Mouse (Mus musculus): Measurements from ENCODE around the gene Mus81. TPM values are rescaled to one million over a fixed set of nuclear protein-coding genes. Genes with fewer than 3 reads are reported as not detected.

The Mus81 gene
- total and polyA plus RNA-seq, 3 experiments = 20.4 to 29.3 (median 28.8) TPM

DNA sequence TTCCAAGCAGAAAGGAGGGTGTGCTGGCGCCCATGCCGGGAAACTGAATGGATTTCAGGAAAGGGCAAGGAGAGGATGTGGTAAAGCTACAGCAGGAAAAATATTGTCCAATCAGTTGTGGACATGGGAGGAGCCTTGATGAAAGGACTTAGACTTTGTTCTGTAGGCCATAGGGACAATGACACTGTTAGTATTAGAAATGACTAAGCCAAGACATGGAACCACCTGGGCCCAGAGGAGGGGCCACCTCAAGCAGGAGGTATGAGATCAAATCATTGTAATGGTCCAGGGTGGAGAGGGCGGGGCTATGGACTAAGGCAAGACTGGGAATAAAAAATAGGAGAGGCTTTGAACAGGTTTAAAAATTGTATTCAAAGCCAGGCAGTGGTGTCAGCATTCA, 30.5 kb upstream of the Mus81 start:
- no peaks in the 10 kb centered on the region for H3K36me3 ChIP-seq (replicated peaks in 1 of 2; ENCODE audit: control insufficient read depth in 1 of 2, insufficient read depth in 1 of 2, low read length in 1 of 2)

DNA sequence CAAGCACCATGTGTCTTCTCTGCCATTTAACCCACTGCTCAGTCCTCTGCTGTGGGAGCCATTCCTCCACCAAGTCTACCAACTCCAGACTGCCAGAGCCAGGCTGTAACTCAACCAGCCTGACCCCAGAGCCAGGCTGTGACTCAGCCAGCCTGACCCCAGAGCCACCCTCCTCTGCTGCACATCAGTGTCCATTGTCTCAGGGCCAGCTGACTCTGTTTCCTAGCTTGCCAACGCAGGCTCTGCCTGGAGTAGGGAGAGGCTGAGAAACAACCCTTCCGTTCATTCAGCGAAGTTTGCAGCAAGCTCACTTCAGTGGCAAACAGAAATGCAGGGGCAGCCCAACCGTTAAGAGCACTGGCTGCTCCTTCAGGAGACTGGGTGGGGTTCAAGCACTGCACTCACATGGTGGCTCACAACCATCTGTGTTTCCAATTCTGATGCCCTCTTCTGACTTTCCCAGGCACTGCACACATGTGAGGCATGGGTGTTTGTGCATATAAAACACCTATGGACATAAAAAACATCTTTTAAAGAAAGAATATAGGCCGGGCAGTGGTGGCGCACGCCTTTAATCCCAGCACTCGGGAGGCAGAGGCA, 28.8 kb upstream of the Mus81 start:
- Histone ChIP-seq H3K27ac (ENCODE audit: insufficient read depth, low read depth) (no peak overlapping the region), H3K9me3 (replicated peaks; ENCODE audit: low read length) (no peaks in the 10 kb centered on the region), H3K27me3 (replicated peaks) (no peaks in the 10 kb centered on the region), H3K4me3 (replicated peaks in 1 of 3; ENCODE audit: low read depth in 2 of 3, low read length in 2 of 3, poor library complexity in 1 of 3) (no peak overlapping the region), H3K79me2 (replicated peaks; ENCODE audit: control insufficient read depth, extremely low read depth, insufficient read depth, poor library complexity, severe bottlenecking) (no peaks in the 10 kb centered on the region), H3K4me2 (ENCODE audit: insufficient read depth, low read depth, poor library complexity, severe bottlenecking) (no peak overlapping the region), H3K9ac (ENCODE audit: insufficient read depth, low read depth) (no peak overlapping the region), H3K4me1 (ENCODE audit: control insufficient read depth in 1 of 2, insufficient read depth in 2 of 2) (peaks cover 3 to 11% of the 10 kb centered on the region in 2 experiments; a peak in 3 of 4 replicates), H3K36me3 (replicated peaks in 1 of 2; ENCODE audit: control insufficient read depth in 1 of 2, insufficient read depth in 1 of 2, low read length in 1 of 2) (no peaks in the 10 kb centered on the region)
- no peak for DNase-seq (ENCODE audit: extremely low read depth)
- TF ChIP-seq EP300 (IDR thresholded peaks at IDR 0.05; ENCODE audit: low read length) (no peak), USF1 (IDR thresholded peaks at IDR 0.05; ENCODE audit: low read depth, low read length) (no peak), CTCF (conservative IDR thresholded peaks at IDR 0.05 in 1 of 2, IDR thresholded peaks at IDR 0.05 in 1 of 2; ENCODE audit: low read depth in 2 of 2, low read length in 2 of 2) (peak in 1 of 2 experiments; percentile 32; a peak in 2 of 4 replicates), NRF1 (IDR thresholded peaks at IDR 0.05; ENCODE audit: low read depth, low read length) (no peak), POLR2A (IDR thresholded peaks at IDR 0.05; ENCODE audit: low read depth, low read length) (no peak), E2F4 (IDR thresholded peaks at IDR 0.05; ENCODE audit: insufficient replicate concordance, low read depth, low read length) (no peak), SMC3 (IDR thresholded peaks at IDR 0.05; ENCODE audit: low read depth, low read length) (peak; percentile 14; the same call in 1 of the 2 replicates), GABPA (IDR thresholded peaks at IDR 0.05; ENCODE audit: insufficient replicate concordance, low read depth, low read length) (no peak), KAT2A (IDR thresholded peaks at IDR 0.05; ENCODE audit: insufficient replicate concordance, low read length) (no peak), CHD2 (IDR thresholded peaks at IDR 0.05; ENCODE audit: low read length) (no peak), MYC (IDR thresholded peaks at IDR 0.05; ENCODE audit: low read depth, low read length) (no peak), RAD21 (IDR thresholded peaks at IDR 0.05; ENCODE audit: low read depth, low read length) (no peak), JUN (IDR thresholded peaks at IDR 0.05; ENCODE audit: insufficient read depth, low read depth, low read length) (no peak)
- dilution Hi-C loops (cut with MboI; ENCODE audit: extremely low pct_ligation_motif_present, extremely low pct_unique_long_range_greater_than_20kb, low sequenced_read_pairs) (no loop called here), in situ Hi-C loops (cut with MboI; ENCODE audit: low pct_ligation_motif_present, low pct_unique_long_range_greater_than_20kb, low sequenced_read_pairs) (no loop called here)

More for the DNA sequence above, 30.5 kb upstream of the Mus81 start:
- TF ChIP-seq ZC3H11A (IDR thresholded peaks at IDR 0.05; ENCODE audit: low read depth, low read length) = no peak
- no peak for TF ChIP-seq USF2 (conservative IDR thresholded peaks at IDR 0.05; ENCODE audit: low read depth, low read length)
- TF ChIP-seq MAZ (IDR thresholded peaks at IDR 0.05; ENCODE audit: low read depth, low read length) = no peak
- TF ChIP-seq HCFC1 (IDR thresholded peaks at IDR 0.05; ENCODE audit: low read depth, low read length) = no peak
- no peak for TF ChIP-seq RCOR1 (conservative IDR thresholded peaks at IDR 0.05; ENCODE audit: low read depth, low read length)
- no peak for TF ChIP-seq MXI1 (IDR thresholded peaks at IDR 0.05; ENCODE audit: low read depth, low read length)
- no peak for TF ChIP-seq ZKSCAN1 (IDR thresholded peaks at IDR 0.05; ENCODE audit: borderline replicate concordance, low read depth, low read length)
- TF ChIP-seq TCF12 (IDR thresholded peaks at IDR 0.05; ENCODE audit: low read depth, low read length) = no peak
- no peak for TF ChIP-seq MYC (IDR thresholded peaks at IDR 0.05; ENCODE audit: low read depth, low read length)
- TF ChIP-seq CHD2 (IDR thresholded peaks at IDR 0.05; ENCODE audit: low read length) = no peak
- H3K79me2 ChIP-seq (replicated peaks; ENCODE audit: control insufficient read depth, extremely low read depth, insufficient read depth, poor library complexity, severe bottlenecking) = no peaks in the 10 kb centered on the region
- no peaks in the 10 kb centered on the region; a peak in 1 of 4 replicates for H3K4me1 ChIP-seq (ENCODE audit: control insufficient read depth in 1 of 2, insufficient read depth in 2 of 2)
- dilution Hi-C loops (cut with MboI; ENCODE audit: extremely low pct_ligation_motif_present, extremely low pct_unique_long_range_greater_than_20kb, low sequenced_read_pairs) = no loop called here
- DNase-seq (ENCODE audit: extremely low read depth) = no peak
- in situ Hi-C loops (cut with MboI; ENCODE audit: low pct_ligation_motif_present, low pct_unique_long_range_greater_than_20kb, low sequenced_read_pairs) = no loop called here
- no peak overlapping the region for H3K27ac ChIP-seq (ENCODE audit: insufficient read depth, low read depth)
- H3K9me3 ChIP-seq (replicated peaks; ENCODE audit: low read length) = no peaks in the 10 kb centered on the region
- no peak overlapping the region for H3K4me3 ChIP-seq (replicated peaks in 1 of 3; ENCODE audit: low read depth in 2 of 3, low read length in 2 of 3, poor library complexity in 1 of 3)
- H3K4me2 ChIP-seq (ENCODE audit: insufficient read depth, low read depth, poor library complexity, severe bottlenecking) = no peak overlapping the region
- H3K9ac ChIP-seq (ENCODE audit: insufficient read depth, low read depth) = no peak overlapping the region
- no peaks in the 10 kb centered on the region for H3K27me3 ChIP-seq (replicated peaks)

Measured in CH12.LX (cell line).